Mouse (Mus musculus) liver, adult 2 months (tissue): Measurements from ENCODE around the gene 2410137M14Rik.

Experiments
- CTCF ChIP-seq: fragments of 200-500 bp; IDR thresholded peaks from 2 replicates; pipeline ENCODE4 v1.5.1; 2011; ENCODE audit warnings: low read depth, low read length, control low read depth
- POLR2A ChIP-seq: fragments of 200-500 bp; IDR thresholded peaks from 2 replicates; pipeline ENCODE4 v1.6.1; 2011; ENCODE audit warnings: low read length, control low read depth; ENCODE audit not compliant: insufficient read depth; ENCODE audit errors: extremely low read depth

DNA sequence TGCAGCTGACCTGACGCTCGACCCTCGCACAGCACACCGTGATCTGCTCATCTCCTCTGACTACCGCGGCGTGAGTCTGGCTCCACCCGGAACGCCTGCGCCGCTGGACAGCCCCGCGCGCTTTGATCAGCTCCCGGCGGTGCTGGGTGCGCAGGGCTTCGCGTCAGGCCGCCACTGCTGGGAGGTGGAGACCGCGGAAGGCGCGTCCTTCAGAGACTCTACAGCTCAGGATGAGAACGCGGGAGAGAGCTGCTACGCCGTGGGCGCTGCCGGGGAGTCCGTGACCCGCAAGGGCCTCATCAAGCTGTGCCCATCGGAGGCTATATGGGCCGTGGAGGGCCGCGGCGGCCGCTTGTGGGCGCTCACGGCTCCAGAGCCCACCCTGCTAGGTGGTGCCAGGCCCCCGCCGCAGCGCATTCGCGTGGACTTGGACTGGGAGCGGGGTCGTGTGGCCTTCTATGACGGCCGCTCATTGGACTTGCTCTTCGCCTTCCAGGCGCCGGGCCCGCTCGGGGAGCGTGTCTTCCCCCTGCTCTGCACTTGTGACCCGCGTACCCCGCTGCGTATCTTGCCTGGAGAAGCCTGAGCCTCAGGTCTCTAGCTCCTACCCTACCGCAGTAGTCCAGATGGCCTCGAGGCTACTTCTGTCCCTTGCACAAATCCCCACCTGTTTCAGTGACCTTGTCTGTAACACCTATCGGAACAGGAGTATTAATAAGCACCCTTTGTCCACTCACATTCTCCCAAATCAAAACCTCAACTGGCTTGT, 33.8 kb downstream of the 2410137M14Rik start:
- TF ChIP-seq CTCF (no peak), POLR2A (no peak)
